Mouse (Mus musculus): ENCODE measurements around the gene Zfp385b.

Gene Zfp385b

GRCm38 (mm10) chr2:77519341-77519740, 300.1 kb downstream of the Zfp385b start:
- DNase-seq (ENCODE audit: low read depth, low spot score) = no peak

GRCm38 (mm10) chr2:77518693-77519092, 300.7 kb downstream of the Zfp385b start:
- DNase-seq (ENCODE audit: low read depth, low spot score) = no peak

- DNase-seq (ENCODE audit: low read depth, low spot score) = no peak
These were observed 302.8 kb downstream of the Zfp385b start for GRCm38 (mm10) chr2:77516606-77517005.

- no peak for DNase-seq (ENCODE audit: low read depth, low spot score)
These were observed 303.8 kb downstream of the Zfp385b start for GRCm38 (mm10) chr2:77515654-77516053.

DNA sequence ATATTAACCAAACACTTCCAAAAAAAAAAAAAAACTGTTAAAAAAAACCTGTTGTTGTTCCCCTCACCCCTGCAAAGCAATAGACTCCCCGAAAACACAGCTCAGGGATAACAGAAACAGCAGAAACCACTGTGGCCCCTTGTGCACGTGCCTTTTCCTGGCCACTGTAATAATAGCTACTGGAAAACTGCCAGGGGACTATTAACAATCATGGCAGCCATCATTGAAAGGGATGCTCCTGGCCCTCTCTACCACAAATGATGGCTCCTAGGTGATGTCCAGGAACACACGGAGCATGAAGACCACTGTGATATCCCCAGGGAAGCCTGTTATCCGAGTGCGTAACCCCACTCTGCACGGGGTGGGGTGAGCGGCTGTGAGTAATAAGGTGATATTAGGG, 304.4 kb downstream of the Zfp385b start:
- DNase-seq (ENCODE audit: low read depth, low spot score) = no peak

- no peak for DNase-seq (ENCODE audit: low read depth, low spot score)
These were observed 305.0 kb downstream of the Zfp385b start for GRCm38 (mm10) chr2:77514476-77514875.

GRCm38 (mm10) chr2:77508731-77509130, 310.7 kb downstream of the Zfp385b start:
- DNase-seq (ENCODE audit: low read depth, low spot score) = no peak

DNA sequence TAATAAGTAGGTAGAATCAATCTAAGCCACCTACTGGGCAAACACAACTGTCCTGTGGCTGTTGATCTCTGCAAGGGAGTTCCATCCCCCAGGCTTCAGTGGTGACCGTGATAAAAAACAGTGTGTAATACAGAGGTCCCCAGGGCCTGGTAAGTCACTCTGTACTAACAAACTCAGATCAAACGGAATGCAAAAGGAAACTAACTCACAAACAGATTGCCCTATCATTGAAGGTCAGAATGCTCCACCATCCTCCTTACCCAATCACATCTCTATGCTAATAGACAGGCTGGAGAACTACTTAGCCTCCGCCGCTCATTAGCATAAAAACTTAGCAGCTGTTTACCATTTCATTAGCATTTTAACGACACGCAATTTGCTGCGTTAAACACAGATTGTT, 313.1 kb downstream of the Zfp385b start:
- no peak for DNase-seq (ENCODE audit: low read depth, low spot score)

- no peak for DNase-seq (ENCODE audit: low read depth, low spot score)
These were observed 313.8 kb downstream of the Zfp385b start for GRCm38 (mm10) chr2:77505614-77506013.

GRCm38 (mm10) chr2:77503674-77504351, 315.6 kb downstream of the Zfp385b start:
- no peak for DNase-seq (ENCODE audit: low read depth, low spot score)

DNA sequence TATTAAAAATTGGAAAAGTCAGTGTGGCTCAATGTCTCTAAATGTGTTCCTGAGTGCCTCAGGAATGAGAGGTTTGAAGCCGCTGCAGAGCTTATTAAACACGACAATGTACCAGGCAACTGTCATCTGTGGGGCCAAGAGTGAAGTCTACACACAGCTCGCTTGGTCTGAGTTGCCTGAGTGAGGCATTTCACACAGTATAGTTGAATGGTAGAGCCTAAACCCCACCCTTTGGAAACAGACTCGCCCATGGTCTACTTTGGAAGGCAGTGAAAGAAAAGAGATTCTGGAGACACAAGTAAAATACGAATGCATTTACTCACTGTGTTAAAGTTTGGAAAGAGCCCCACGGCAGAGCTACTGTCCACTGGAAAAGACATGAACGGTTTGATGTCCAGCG, 316.2 kb downstream of the Zfp385b start:
- no peak for DNase-seq (ENCODE audit: low read depth, low spot score)

DNA sequence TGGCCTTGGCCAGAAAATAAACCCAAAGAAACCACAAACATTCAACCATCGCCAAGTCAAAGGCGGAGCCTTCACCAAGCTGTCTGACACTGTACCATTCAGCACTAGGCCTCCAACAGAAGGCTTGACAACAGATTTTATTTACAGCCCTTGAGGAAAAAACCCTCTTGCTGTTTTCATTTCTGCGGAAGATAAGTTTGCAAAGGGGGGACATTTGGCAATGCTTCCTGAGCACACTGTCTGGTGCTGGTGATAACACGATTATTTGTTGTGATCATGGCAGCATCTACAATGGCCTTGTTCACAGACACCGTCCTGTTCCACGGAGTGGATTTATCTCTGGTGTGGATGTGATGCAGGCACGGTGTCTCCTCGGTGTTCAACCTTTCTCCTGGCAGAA, 317.0 kb downstream of the Zfp385b start:
- no peak for DNase-seq (ENCODE audit: low read depth, low spot score)

DNA sequence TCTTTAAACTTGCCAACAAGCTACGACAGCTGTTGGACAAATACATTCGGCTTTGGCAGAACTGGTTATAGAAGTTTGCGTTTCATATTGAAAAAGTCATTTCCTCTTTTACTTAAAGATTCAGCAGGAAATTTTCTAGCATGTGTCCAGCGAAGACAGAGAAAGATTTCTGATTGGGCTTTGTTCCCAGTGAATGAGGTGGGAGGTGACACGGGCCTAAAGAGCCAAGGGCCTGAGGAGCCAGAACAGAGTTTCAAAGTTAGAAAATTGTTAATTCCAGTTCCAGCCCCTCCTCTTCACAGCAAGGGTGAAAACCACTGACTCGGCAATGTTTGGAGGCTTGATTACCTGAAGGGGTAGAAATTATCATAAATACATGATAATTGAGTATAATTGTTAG, 319.0 kb downstream of the Zfp385b start:
- no peak for DNase-seq (ENCODE audit: low read depth, low spot score)

DNA sequence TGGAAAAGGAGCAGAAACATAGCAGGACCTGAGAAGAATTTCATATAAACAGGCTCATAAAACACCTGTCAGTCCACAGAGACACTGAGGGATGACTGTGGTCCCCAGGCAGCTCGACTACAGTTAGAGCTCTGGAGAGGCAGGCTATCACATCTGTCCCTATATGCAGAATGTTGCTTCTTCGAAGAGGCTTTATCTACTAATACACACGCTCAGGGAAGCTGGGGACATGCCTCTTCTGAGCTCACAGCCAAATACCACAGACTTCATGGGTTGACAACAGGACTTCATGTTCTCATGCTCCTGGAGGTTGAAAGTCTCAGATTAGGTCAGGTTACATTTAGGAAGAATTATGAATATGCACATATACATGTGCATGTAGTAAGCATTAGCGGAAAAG, 321.1 kb downstream of the Zfp385b start:
- DNase-seq (ENCODE audit: low read depth, low spot score) = no peak

GRCm38 (mm10) chr2:77497942-77498341, 321.5 kb downstream of the Zfp385b start:
- no peak for DNase-seq (ENCODE audit: low read depth, low spot score)

DNA sequence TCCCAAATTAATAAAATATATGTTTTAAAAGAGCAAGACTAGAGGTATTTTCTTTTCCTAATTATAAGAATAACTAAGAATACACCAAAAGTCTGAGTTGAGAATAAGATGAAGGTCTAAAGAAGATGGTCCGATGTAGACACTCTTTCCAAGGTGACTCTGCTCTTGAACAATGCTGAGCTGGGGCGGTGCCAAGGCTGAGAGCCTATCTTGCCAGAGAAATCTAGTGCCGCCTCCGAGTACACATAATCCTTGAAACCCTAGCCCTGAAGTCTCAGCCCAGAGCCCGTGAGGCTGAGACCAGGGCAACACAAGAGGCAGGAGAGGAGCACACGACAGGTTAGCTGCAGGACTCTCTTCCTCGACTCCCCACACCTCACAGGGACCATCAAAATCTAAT, 323.4 kb downstream of the Zfp385b start:
- DNase-seq (ENCODE audit: low read depth, low spot score) = no peak

DNA sequence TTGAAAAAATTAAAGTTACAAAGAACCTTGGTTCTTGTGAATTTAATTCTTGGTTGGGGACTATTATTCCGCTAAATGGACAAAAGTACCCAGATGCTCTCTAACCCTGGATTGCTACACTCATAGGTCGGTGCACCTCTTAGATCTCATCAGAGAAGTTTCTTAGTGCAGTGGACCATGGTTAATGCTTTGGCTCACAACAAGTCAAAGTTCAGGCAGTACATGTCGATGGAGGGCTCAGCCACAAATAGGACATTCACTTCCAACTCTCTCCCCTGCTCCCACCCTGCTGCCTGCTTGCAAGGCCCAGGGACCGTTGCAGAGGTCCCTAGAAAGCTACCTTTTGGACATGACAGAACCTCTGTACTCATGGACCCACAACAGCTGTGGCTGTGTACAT, 324.1 kb downstream of the Zfp385b start:
- DNase-seq (ENCODE audit: low read depth, low spot score) = no peak

GRCm38 (mm10) chr2:77493695-77494094, 325.7 kb downstream of the Zfp385b start:
- DNase-seq (ENCODE audit: low read depth, low spot score) = no peak

DNA sequence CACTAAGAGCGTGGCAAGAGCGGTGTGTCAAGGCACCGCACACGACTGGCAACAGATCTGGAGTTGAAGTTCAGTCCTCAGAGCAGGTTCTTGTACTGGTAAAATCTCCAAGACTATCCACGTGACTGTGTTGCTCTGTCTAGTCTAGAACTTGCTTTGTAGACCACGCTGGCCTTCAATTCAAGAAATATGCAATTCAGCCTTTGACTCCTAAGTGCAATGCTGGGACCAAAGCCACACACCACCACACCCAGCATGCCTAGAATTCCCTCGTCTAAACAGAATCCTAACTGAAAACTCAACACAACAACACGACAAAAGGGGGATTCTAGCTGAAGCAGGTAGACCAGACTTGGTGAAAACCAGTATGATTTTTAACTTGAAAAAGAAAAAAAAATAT, 332.3 kb downstream of the Zfp385b start:
- DNase-seq (ENCODE audit: low read depth, low spot score) = no peak

DNA sequence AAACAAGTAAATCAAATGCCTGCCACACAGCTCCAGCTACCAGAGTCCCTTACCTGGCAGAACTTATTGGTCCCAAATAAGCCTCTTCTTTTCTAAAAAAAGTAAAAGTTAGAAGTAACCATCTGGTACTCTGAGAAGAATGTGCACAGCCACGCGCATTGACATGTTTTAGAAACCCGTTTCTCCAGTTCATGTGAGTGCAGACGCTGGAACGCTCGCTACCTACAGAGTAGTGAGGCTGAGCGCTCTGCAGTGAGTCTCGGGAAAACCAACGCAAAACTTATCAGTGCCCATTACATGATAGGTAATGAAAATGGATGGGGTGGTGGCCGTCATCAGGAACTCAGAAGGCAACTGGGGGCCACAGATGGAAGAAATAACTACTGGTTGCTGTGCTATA, 338.2 kb downstream of the Zfp385b start:
- DNase-seq (ENCODE audit: low read depth, low spot score) = no peak

GRCm38 (mm10) chr2:77477536-77477935, 341.9 kb downstream of the Zfp385b start:
- DNase-seq (ENCODE audit: low read depth, low spot score) = no peak

DNA sequence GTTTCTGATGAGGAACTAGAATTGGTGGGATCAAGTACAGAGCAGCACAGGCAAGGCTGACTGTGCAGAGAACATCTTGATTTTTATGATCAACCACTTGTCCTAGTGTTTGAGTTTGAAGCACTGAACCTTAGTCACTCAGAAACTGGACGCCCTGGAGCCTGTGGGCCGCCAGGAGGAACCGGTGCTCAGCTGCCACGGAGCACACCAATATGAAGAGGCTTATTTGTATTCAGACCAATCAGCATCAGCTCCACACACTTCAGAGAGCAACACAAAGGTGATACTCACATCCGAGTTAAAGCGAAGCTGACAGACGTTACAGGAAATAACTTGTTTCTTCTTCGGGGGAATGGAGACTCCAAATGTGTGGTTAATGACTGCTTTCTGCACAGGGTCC, 343.0 kb downstream of the Zfp385b start:
- DNase-seq (ENCODE audit: low read depth, low spot score) = no peak

- DNase-seq (ENCODE audit: low read depth, low spot score) = no peak
These were observed 347.1 kb downstream of the Zfp385b start for GRCm38 (mm10) chr2:77472254-77472837.

DNA sequence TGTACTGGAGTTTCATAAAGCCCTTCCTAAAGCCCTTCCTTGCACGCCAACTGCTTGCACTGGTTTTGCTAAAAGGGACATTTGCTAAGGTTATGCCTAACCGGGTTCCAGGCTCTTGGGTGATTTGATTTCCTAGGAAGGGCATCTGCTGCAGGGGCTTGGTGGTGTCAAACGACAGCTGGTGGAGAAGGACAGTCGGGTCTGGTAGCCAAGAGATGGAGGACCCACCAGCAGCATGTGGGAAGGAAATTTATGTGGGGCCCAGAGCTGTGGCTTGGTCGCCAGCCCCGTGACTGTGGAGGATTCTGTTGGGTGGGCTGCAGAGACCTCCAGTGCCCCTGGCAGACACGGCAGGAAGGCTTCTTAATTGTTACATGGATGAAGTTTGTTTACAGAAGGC, 348.7 kb downstream of the Zfp385b start:
- DNase-seq (ENCODE audit: low read depth, low spot score) = no peak

Measured in CD4-positive helper T cell, adult 2 months (primary cell).